Mouse (Mus musculus): ENCODE measurements around the gene Pla2g4e. TPM values are rescaled to one million over a fixed set of nuclear protein-coding genes. Genes with fewer than 3 reads are reported as not detected.
"Not testable (repeated sequence)": the region's sequence is repeated elsewhere in the genome, so short reads cannot be mapped to it uniquely, and the experiment has no call there.

Gene Pla2g4e
- total and polyA plus RNA-seq, 2 experiments from 2014 or later: 1.6 to 2.9 TPM

DNA sequence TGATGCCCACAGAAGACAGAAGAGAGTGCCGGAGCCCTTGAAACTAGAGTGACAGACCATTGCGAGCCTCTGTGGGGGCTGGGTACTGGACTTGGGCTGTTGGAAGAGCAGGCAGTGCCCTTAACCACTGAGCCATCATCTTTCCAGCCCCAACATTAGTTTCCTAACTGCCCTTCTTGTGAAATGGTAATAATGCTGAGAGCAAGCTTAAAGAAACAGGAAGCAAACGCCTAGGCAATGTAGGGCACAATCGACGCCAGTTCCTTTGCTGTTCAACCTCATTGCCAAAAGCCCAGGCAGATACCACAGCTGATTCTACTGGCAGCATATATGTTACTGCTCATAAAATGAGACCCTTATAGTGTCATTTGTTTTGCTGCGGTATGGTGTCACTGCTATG, 7.5 kb upstream of the Pla2g4e start:
- Histone ChIP-seq H3K27me3 (ENCODE audit: control insufficient read depth, insufficient read depth, low read length) (no peaks in the 10 kb centered on the region), H3K4me2 (ENCODE audit: low read depth, low read length) (no peak overlapping the region), H3K4me3 (ENCODE audit: low read depth, low read length) (no peak overlapping the region), H3K4me1 (ENCODE audit: control insufficient read depth, insufficient read depth) (no peaks in the 10 kb centered on the region), H3K27ac (ENCODE audit: low read depth) (no peak overlapping the region), H3K9ac (replicated peaks; ENCODE audit: low read depth, low read length) (no peak overlapping the region), H3K9me3 (replicated peaks; ENCODE audit: control insufficient read depth, low read length) (no peaks in the 10 kb centered on the region; the same call in 1 of the 2 replicates), H3K36me3 (replicated peaks; ENCODE audit: control insufficient read depth, insufficient read depth, low read length) (no peaks in the 10 kb centered on the region)
- ATAC-seq (ENCODE audit: insufficient read depth, low read depth) (no peak), DNase-seq (ENCODE audit: low spot score) (no peak)
- 84% methylated on average over 6 of the region's 6 CpGs for WGBS
- TF ChIP-seq EP300 (IDR thresholded peaks at IDR 0.05; ENCODE audit: low read depth) (no peak), CTCF (IDR thresholded peaks at IDR 0.05; ENCODE audit: low read depth) (no peak)

DNA sequence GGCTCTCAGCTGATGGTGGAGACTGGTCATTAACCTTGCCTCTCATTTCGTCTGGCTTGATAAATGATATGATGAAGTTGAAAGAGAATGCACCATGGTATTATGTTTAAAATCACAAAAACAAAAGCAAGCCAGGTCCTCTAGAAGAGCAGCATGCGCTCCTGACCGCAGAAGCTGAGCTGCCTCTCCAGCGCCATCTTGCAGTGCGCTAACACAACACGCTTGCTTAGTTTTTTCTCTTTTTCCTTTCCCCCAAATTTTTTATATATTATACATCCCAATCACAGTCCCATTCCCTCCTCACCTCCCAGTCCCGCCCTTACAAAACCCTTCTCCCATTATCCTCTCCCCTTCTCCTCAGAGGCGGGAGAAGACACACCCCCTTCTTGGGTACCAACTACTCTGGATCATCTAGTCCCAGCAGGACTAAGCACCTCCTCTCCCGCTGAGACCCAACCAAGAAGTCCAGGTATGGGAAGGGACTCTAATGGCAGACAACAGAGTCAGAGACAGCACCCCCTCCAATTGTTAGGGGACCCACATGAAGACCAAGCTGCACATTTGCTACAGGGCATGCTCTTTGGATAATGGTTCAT, 384 bp upstream of the Pla2g4e start:
- H3K9ac ChIP-seq (replicated peaks; ENCODE audit: low read depth, low read length): peak overlapping the region; percentile 55; the same call in 1 of the 2 replicates
- ATAC-seq (ENCODE audit: insufficient read depth, low read depth): peak; percentile 58
- peak overlapping the region; percentile 76 for H3K27ac ChIP-seq (ENCODE audit: low read depth)

DNA sequence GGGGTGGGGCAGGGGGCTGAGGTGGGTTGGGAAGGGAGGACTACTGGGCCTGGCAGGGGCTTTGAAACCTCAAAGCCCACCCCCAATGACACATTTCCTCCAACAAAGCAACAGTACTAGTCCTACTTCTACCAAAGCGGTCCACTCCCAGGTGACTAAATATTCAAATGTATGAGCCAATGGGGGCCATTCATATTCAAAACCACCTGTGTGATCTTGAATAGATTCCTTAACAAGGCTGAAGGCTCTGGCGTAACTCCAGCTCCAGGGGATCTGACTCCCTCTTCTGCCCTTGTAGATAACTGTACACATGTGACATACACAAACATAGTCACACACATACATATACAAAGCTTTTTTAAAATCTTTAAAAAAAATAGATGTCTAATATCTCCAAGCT, 1.1 kb downstream of the Pla2g4e start:
- peak overlapping the region; percentile 75 for H3K4me2 ChIP-seq (ENCODE audit: low read depth, low read length)

More for the DNA sequence above, 384 bp upstream of the Pla2g4e start:
- Histone ChIP-seq H3K9me3 (replicated peaks; ENCODE audit: control insufficient read depth, low read length) (no peaks in the 10 kb centered on the region), H3K27me3 (ENCODE audit: control insufficient read depth, insufficient read depth, low read length) (no peaks in the 10 kb centered on the region; the same call in 1 of the 2 replicates), H3K36me3 (replicated peaks; ENCODE audit: control insufficient read depth, insufficient read depth, low read length) (no peaks in the 10 kb centered on the region), H3K4me1 (ENCODE audit: control insufficient read depth, insufficient read depth) (peaks cover 9% of the 10 kb centered on the region; the same call in 1 of the 2 replicates), H3K4me2 (ENCODE audit: low read depth, low read length) (peak overlapping the region; percentile 75), H3K4me3 (ENCODE audit: low read depth, low read length) (peak overlapping the region; percentile 53)
- TF ChIP-seq EP300 (IDR thresholded peaks at IDR 0.05; ENCODE audit: low read depth): no peak
- TF ChIP-seq CTCF (IDR thresholded peaks at IDR 0.05; ENCODE audit: low read depth): peak; percentile 30
- DNase-seq (ENCODE audit: low spot score): no peak
- 16% methylated on average over 9 of the region's 9 CpGs for WGBS

DNA sequence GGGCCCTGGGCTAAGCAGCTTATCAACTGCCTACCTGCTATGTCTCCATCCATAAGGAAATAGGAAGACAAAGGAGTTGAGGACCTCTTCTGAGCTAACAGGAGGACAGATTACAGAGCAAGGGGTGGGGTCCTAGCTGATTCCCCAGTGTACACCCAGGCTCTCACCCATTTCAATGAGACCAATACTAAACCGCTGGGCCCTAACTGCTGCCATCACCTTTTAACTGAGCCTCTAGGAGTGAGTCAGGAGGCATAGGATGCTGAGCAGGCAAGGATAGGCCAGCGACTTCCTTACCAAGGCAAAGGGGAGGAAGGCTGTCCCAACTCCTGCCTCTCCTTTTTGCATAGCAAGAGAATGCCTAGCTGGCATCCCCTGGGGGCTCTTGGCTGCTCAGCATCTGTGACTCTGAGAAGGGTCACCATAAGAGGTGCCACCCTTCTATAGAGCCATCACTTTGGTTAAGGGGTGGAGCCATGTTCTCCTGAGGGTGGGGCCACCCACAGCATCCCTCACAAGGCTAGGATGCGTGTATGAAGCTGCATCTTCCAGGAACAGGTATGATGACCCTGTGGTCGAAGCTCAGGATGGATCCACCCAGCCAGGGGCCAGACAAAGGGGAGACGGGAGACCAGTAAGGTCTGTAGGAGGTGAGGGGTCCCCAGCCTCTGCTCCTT, 2.2 kb downstream of the Pla2g4e start:
- ATAC-seq (ENCODE audit: insufficient read depth, low read depth): no peak
- Histone ChIP-seq H3K4me3 (ENCODE audit: low read depth, low read length) (no peak overlapping the region), H3K4me1 (ENCODE audit: control insufficient read depth, insufficient read depth) (peaks cover 9% of the 10 kb centered on the region; the same call in 1 of the 2 replicates), H3K9me3 (replicated peaks; ENCODE audit: control insufficient read depth, low read length) (no peaks in the 10 kb centered on the region), H3K27me3 (ENCODE audit: control insufficient read depth, insufficient read depth, low read length) (no peaks in the 10 kb centered on the region; the same call in 1 of the 2 replicates), H3K4me2 (ENCODE audit: low read depth, low read length) (peak overlapping the region; percentile 27; the same call in 1 of the 2 replicates), H3K9ac (replicated peaks; ENCODE audit: low read depth, low read length) (no peak overlapping the region), H3K27ac (ENCODE audit: low read depth) (no peak overlapping the region), H3K36me3 (replicated peaks; ENCODE audit: control insufficient read depth, insufficient read depth, low read length) (no peaks in the 10 kb centered on the region)
- no peak for TF ChIP-seq EP300 (IDR thresholded peaks at IDR 0.05; ENCODE audit: low read depth)
- TF ChIP-seq CTCF (IDR thresholded peaks at IDR 0.05; ENCODE audit: low read depth): no peak
- WGBS: 77% methylated on average over 5 of the region's 5 CpGs
- no peak for DNase-seq (ENCODE audit: low spot score)

More for the DNA sequence above, 1.1 kb downstream of the Pla2g4e start:
- ATAC-seq (ENCODE audit: insufficient read depth, low read depth): no peak
- WGBS: 73% methylated on average over 2 of the region's 2 CpGs
- peak overlapping the region; percentile 76; the same call in 1 of the 2 replicates for H3K27ac ChIP-seq (ENCODE audit: low read depth)
- no peak for DNase-seq (ENCODE audit: low spot score)
- peaks cover 9% of the 10 kb centered on the region; the same call in 1 of the 2 replicates for H3K4me1 ChIP-seq (ENCODE audit: control insufficient read depth, insufficient read depth)
- TF ChIP-seq CTCF (IDR thresholded peaks at IDR 0.05; ENCODE audit: low read depth) (no peak), EP300 (IDR thresholded peaks at IDR 0.05; ENCODE audit: low read depth) (no peak)
- H3K9me3 ChIP-seq (replicated peaks; ENCODE audit: control insufficient read depth, low read length): no peaks in the 10 kb centered on the region
- H3K9ac ChIP-seq (replicated peaks; ENCODE audit: low read depth, low read length): peak overlapping the region; percentile 55; the same call in 1 of the 2 replicates
- peak overlapping the region; percentile 53 for H3K4me3 ChIP-seq (ENCODE audit: low read depth, low read length)
- no peaks in the 10 kb centered on the region; the same call in 1 of the 2 replicates for H3K27me3 ChIP-seq (ENCODE audit: control insufficient read depth, insufficient read depth, low read length)
- H3K36me3 ChIP-seq (replicated peaks; ENCODE audit: control insufficient read depth, insufficient read depth, low read length): no peaks in the 10 kb centered on the region

DNA sequence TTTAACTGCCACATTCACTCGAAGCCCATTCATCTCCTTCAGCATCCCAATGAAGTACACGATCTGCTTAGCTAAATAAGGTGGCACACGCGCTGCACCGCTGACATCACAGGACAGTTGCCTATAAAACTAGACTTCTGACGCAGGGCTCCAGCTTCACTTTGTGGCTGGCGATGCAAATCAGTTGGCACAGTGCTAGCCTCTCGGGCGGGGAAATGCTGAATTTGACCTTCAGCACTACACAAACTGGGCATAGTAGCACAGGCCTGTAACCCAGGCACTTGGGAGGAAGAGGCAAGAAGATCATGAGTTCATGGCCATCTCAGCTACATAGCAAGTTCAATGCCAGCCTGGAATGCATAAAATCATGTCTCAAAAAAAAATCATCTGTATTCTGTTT, 6.4 kb downstream of the Pla2g4e start:
- not testable (repeated sequence) for H3K27ac ChIP-seq (ENCODE audit: low read depth); DNase-seq (ENCODE audit: low spot score); H3K4me3 ChIP-seq (ENCODE audit: low read depth, low read length); H3K4me1 ChIP-seq (ENCODE audit: control insufficient read depth, insufficient read depth); ATAC-seq (ENCODE audit: insufficient read depth, low read depth); H3K4me2 ChIP-seq (ENCODE audit: low read depth, low read length); H3K36me3 ChIP-seq (replicated peaks; ENCODE audit: control insufficient read depth, insufficient read depth, low read length); H3K27me3 ChIP-seq (ENCODE audit: control insufficient read depth, insufficient read depth, low read length); H3K9me3 ChIP-seq (replicated peaks; ENCODE audit: control insufficient read depth, low read length); H3K9ac ChIP-seq (replicated peaks; ENCODE audit: low read depth, low read length)
- WGBS: 70% methylated on average over 7 of the region's 9 CpGs
